Mouse (Mus musculus) ES-E14 (cell line): Measurements from ENCODE around the gene Atrip.

Experiments
- HCFC1 ChIP-seq: IDR thresholded peaks from 2 replicates; pipeline ENCODE4 v1.6.1; 2012; ENCODE audit warnings: low read length, inconsistent platforms, borderline replicate concordance; ENCODE audit not compliant: insufficient read depth
- MAFK ChIP-seq: IDR thresholded peaks from 2 replicates; pipeline ENCODE4 v1.6.1; 2014; ENCODE audit warnings: mild to moderate bottlenecking, low read depth, low read length, inconsistent platforms; ENCODE audit not compliant: insufficient read depth
- ZNF384 ChIP-seq: IDR thresholded peaks from 2 replicates; pipeline ENCODE4 v1.6.1; 2012; ENCODE audit warnings: low read depth, low read length, inconsistent platforms

- TF ChIP-seq MAFK (no peak), HCFC1 (no peak), ZNF384 (no peak)
Measured at GRCm38 (mm10) chr9:109051651-109052489, 22.1 kb downstream of the Atrip start.
